Mouse (Mus musculus): ENCODE measurements at regions not wholly inside any gene's neighbourhood (a gene's known extent, or its start where the extent isn't known, plus 50 kb on each side); places are given as distances from the start of the nearest gene placed in this dataset.

- WGBS: 80% methylated on average over 3 of the region's 3 CpGs
- H3K4me3 ChIP-seq (replicated peaks; ENCODE audit: insufficient read depth, low read depth, low read length): no peak overlapping the region
- TF ChIP-seq POLR2A (IDR thresholded peaks at IDR 0.05; ENCODE audit: borderline replicate concordance, insufficient read depth, low read length): no peak
- TF ChIP-seq CTCF (IDR thresholded peaks at IDR 0.05; ENCODE audit: borderline replicate concordance, insufficient read depth, low read depth, low read length): no peak
Measured at GRCm38 (mm10) chr12:15971786-15972185, 155.1 kb upstream of the Trib2 start.

GRCm38 (mm10) chr12:15970262-15970661 lies 153.5 kb upstream of the Trib2 start:
- no peaks in the 10 kb centered on the region for H3K4me1 ChIP-seq (ENCODE audit: control insufficient read depth, insufficient read depth, low read length)
- H3K27ac ChIP-seq (ENCODE audit: insufficient read depth, low read length): no peak overlapping the region
- H3K4me3 ChIP-seq (replicated peaks; ENCODE audit: insufficient read depth, low read depth, low read length): no peak overlapping the region
- no peaks in the 10 kb centered on the region for H3K27me3 ChIP-seq (ENCODE audit: control insufficient read depth, insufficient read depth, low read length)
- TF ChIP-seq POLR2A (IDR thresholded peaks at IDR 0.05; ENCODE audit: borderline replicate concordance, insufficient read depth, low read length) (no peak), CTCF (IDR thresholded peaks at IDR 0.05; ENCODE audit: borderline replicate concordance, insufficient read depth, low read depth, low read length) (no peak)
- DNase-seq: no peak
- 87% methylated on average over 2 of the region's 2 CpGs for WGBS

More at GRCm38 (mm10) chr12:15971786-15972185, 155.1 kb upstream of the Trib2 start:
- H3K4me1 ChIP-seq (ENCODE audit: control insufficient read depth, insufficient read depth, low read length): no peaks in the 10 kb centered on the region
- no peak overlapping the region for H3K27ac ChIP-seq (ENCODE audit: insufficient read depth, low read length)
- no peaks in the 10 kb centered on the region for H3K27me3 ChIP-seq (ENCODE audit: control insufficient read depth, insufficient read depth, low read length)
- DNase-seq: no peak

- WGBS: 83% methylated on average over 5 of the region's 5 CpGs
- no peak for TF ChIP-seq CTCF (IDR thresholded peaks at IDR 0.05; ENCODE audit: borderline replicate concordance, insufficient read depth, low read depth, low read length)
- TF ChIP-seq POLR2A (IDR thresholded peaks at IDR 0.05; ENCODE audit: borderline replicate concordance, insufficient read depth, low read length): no peak
- H3K27ac ChIP-seq (ENCODE audit: insufficient read depth, low read length): no peak overlapping the region
- no peak for DNase-seq
- no peaks in the 10 kb centered on the region for H3K4me1 ChIP-seq (ENCODE audit: control insufficient read depth, insufficient read depth, low read length)
- H3K4me3 ChIP-seq (replicated peaks; ENCODE audit: insufficient read depth, low read depth, low read length): no peak overlapping the region
- no peaks in the 10 kb centered on the region for H3K27me3 ChIP-seq (ENCODE audit: control insufficient read depth, insufficient read depth, low read length)
Measured at GRCm38 (mm10) chr12:15967550-15968102, 150.9 kb upstream of the Trib2 start.

GRCm38 (mm10) chr12:15966631-15967030 lies 149.9 kb upstream of the Trib2 start:
- no peaks in the 10 kb centered on the region for H3K27me3 ChIP-seq (ENCODE audit: control insufficient read depth, insufficient read depth, low read length)
- no peak for DNase-seq
- no peak overlapping the region for H3K27ac ChIP-seq (ENCODE audit: insufficient read depth, low read length)
- H3K4me1 ChIP-seq (ENCODE audit: control insufficient read depth, insufficient read depth, low read length): no peaks in the 10 kb centered on the region
- no peak for TF ChIP-seq CTCF (IDR thresholded peaks at IDR 0.05; ENCODE audit: borderline replicate concordance, insufficient read depth, low read depth, low read length)
- TF ChIP-seq POLR2A (IDR thresholded peaks at IDR 0.05; ENCODE audit: borderline replicate concordance, insufficient read depth, low read length): no peak
- no peak overlapping the region for H3K4me3 ChIP-seq (replicated peaks; ENCODE audit: insufficient read depth, low read depth, low read length)
- WGBS: 97% methylated on average over 1 of the region's 1 CpGs

- Histone ChIP-seq H3K27me3 (ENCODE audit: control insufficient read depth, insufficient read depth, low read length) (no peaks in the 10 kb centered on the region), H3K27ac (ENCODE audit: insufficient read depth, low read length) (no peak overlapping the region), H3K4me3 (replicated peaks; ENCODE audit: insufficient read depth, low read depth, low read length) (no peak overlapping the region), H3K4me1 (ENCODE audit: control insufficient read depth, insufficient read depth, low read length) (no peaks in the 10 kb centered on the region)
- DNase-seq: no peak
- 85% methylated on average over 4 of the region's 4 CpGs for WGBS
- TF ChIP-seq CTCF (IDR thresholded peaks at IDR 0.05; ENCODE audit: borderline replicate concordance, insufficient read depth, low read depth, low read length) (no peak), POLR2A (IDR thresholded peaks at IDR 0.05; ENCODE audit: borderline replicate concordance, insufficient read depth, low read length) (no peak)
Measured at GRCm38 (mm10) chr12:15965921-15966320, 149.2 kb upstream of the Trib2 start.

- no peaks in the 10 kb centered on the region for H3K27me3 ChIP-seq (ENCODE audit: control insufficient read depth, insufficient read depth, low read length)
- H3K4me3 ChIP-seq (replicated peaks; ENCODE audit: insufficient read depth, low read depth, low read length): no peak overlapping the region
- WGBS: 92% methylated on average over 4 of the region's 4 CpGs
- H3K27ac ChIP-seq (ENCODE audit: insufficient read depth, low read length): no peak overlapping the region
- no peaks in the 10 kb centered on the region for H3K4me1 ChIP-seq (ENCODE audit: control insufficient read depth, insufficient read depth, low read length)
- no peak for TF ChIP-seq POLR2A (IDR thresholded peaks at IDR 0.05; ENCODE audit: borderline replicate concordance, insufficient read depth, low read length)
- no peak for TF ChIP-seq CTCF (IDR thresholded peaks at IDR 0.05; ENCODE audit: borderline replicate concordance, insufficient read depth, low read depth, low read length)
- DNase-seq: no peak
Measured at GRCm38 (mm10) chr12:15964073-15964472, 147.4 kb upstream of the Trib2 start.

GRCm38 (mm10) chr12:15961834-15962233 lies 145.1 kb upstream of the Trib2 start:
- 87% methylated on average over 2 of the region's 2 CpGs for WGBS
- no peak overlapping the region for H3K27ac ChIP-seq (ENCODE audit: insufficient read depth, low read length)
- no peak for TF ChIP-seq CTCF (IDR thresholded peaks at IDR 0.05; ENCODE audit: borderline replicate concordance, insufficient read depth, low read depth, low read length)
- TF ChIP-seq POLR2A (IDR thresholded peaks at IDR 0.05; ENCODE audit: borderline replicate concordance, insufficient read depth, low read length): no peak
- H3K27me3 ChIP-seq (ENCODE audit: control insufficient read depth, insufficient read depth, low read length): no peaks in the 10 kb centered on the region
- no peak for DNase-seq
- no peak overlapping the region for H3K4me3 ChIP-seq (replicated peaks; ENCODE audit: insufficient read depth, low read depth, low read length)
- no peaks in the 10 kb centered on the region for H3K4me1 ChIP-seq (ENCODE audit: control insufficient read depth, insufficient read depth, low read length)

- no peak for TF ChIP-seq POLR2A (IDR thresholded peaks at IDR 0.05; ENCODE audit: borderline replicate concordance, insufficient read depth, low read length)
- no peak for TF ChIP-seq CTCF (IDR thresholded peaks at IDR 0.05; ENCODE audit: borderline replicate concordance, insufficient read depth, low read depth, low read length)
- no peaks in the 10 kb centered on the region for H3K4me1 ChIP-seq (ENCODE audit: control insufficient read depth, insufficient read depth, low read length)
- no peak overlapping the region for H3K4me3 ChIP-seq (replicated peaks; ENCODE audit: insufficient read depth, low read depth, low read length)
- H3K27ac ChIP-seq (ENCODE audit: insufficient read depth, low read length): no peak overlapping the region
- DNase-seq: no peak
- H3K27me3 ChIP-seq (ENCODE audit: control insufficient read depth, insufficient read depth, low read length): no peaks in the 10 kb centered on the region
- WGBS: 71% methylated on average over 8 of the region's 8 CpGs
Measured at GRCm38 (mm10) chr12:15937443-15938237, 120.9 kb upstream of the Trib2 start.
